Mouse (Mus musculus): ENCODE data around the gene Arhgap15.

DNA sequence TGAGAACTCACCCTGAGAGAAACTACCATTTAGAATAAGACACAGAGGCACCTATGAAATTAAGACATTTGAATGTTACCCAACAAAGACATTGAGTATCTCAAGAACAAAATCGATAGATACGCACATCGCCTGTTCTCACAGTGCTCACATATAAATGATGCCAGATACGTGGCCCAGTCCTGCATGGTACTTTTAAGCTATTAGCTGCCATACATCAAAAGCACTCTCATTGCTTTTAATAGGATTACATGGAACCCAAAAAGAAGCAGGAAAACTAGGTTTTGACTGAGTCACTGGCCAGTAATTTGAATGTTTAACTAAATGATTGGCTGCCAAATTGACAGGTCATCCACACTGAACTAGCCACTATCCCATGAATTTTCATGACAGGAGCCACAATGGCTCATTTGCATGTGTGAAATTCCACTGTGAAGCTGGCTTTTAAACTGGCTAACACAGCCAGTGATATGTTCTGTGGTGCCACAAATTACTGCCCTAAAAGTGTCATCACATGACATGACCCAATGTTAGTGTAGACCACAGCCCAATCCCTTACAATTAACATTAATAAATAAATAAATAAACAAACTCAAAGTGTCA is 649.2 kb downstream of the Arhgap15 start:
- no peak for TF ChIP-seq CTCF (IDR thresholded peaks at IDR 0.05; ENCODE audit: low read depth)
- no peak for TF ChIP-seq EP300 (IDR thresholded peaks at IDR 0.05; ENCODE audit: low read depth)
